Mouse (Mus musculus): Measurements from ENCODE around the gene Gm21119.
"Not testable (repeated sequence)": the region's sequence is repeated elsewhere in the genome, so short reads cannot be mapped to it uniquely, and the experiment has no call there.

Gm21119 gene

DNA sequence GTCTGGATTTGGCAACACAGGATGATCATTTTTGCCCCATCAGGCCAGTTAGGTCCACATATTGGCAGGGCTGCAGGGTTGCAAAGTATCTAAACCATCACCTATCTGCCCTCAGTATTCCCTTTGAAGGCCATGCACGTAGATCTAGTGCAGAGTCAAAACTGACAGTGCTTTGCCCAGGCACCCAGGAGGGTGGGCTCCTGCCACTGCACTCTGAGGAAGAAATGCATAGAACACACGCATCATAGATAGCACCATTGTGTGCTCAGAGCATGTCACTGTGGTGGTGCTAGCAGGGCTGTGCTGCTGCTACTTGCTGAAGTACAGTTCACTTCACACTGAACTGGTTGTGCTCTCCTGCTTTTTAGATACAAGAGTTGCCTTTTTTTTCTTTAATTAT, at the start of gene Gm21119:
Gene Gm21119, plus strand, starts transcription at position 301 of the 400 bp plus-strand sequence.
- not testable (repeated sequence) for DNase-seq (ENCODE audit: low spot score)

DNA sequence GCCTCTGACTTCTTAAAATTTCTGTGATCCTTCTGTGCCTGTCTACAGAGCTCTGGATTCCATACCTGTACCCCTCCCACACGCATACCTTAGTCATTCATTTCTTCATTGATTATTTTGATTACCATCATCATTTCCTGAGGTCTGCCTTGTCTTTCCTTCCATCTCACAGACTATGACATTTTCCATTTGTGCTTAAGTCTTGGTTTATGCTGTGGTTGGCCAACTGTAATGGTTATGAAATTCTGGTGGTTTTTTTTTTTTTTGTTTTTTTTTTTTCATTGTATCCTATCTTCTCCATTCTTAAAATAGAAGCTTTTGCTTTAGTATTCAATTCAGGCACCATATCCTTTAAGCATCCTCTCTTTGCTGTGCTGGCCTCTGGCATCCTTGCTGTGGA, 48.0 kb upstream of the Gm21119 start:
- DNase-seq (ENCODE audit: low spot score), result not testable (repeated sequence)

DNA sequence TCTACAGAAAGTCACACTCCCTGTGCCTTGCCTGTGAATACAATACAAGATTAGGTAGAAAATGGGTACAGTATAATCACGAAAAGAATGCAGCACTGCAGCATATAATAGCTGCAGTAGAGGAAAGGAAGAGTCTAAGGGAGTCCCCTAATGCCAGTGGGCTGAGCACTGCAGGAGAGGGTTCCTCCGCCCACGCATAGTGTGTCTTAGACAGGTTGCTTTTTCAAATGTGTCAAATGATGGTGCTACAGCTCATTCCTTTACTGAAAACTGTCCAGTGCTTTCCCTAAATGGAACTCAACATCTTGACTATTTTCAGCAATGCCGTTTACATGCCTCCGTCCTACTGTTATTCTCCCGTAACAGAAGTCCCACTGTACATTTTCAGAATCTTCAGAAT, 33.6 kb upstream of the Gm21119 start:
- not testable (repeated sequence) for DNase-seq (ENCODE audit: low spot score)

DNA sequence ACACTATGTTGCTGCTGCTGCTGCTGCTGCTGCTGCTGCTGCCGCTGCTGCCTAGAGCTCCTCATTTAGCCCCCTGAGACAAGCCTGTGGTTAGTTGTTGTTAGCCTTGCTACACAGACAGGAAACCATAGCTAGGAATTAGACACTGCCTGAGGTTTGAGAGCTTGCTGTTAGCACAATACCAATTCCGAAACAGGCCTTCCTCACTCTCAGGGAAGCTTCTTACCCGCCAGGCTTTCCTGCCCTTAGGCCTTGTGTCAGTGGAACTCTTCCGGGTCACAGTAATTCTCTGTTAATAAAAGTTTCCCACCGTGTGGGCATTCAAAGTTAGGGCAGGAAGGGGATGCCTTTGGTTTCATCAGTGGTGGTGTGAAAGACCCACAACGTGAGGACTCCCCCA, 31.9 kb upstream of the Gm21119 start:
- not testable (repeated sequence) for DNase-seq (ENCODE audit: low spot score)

DNA sequence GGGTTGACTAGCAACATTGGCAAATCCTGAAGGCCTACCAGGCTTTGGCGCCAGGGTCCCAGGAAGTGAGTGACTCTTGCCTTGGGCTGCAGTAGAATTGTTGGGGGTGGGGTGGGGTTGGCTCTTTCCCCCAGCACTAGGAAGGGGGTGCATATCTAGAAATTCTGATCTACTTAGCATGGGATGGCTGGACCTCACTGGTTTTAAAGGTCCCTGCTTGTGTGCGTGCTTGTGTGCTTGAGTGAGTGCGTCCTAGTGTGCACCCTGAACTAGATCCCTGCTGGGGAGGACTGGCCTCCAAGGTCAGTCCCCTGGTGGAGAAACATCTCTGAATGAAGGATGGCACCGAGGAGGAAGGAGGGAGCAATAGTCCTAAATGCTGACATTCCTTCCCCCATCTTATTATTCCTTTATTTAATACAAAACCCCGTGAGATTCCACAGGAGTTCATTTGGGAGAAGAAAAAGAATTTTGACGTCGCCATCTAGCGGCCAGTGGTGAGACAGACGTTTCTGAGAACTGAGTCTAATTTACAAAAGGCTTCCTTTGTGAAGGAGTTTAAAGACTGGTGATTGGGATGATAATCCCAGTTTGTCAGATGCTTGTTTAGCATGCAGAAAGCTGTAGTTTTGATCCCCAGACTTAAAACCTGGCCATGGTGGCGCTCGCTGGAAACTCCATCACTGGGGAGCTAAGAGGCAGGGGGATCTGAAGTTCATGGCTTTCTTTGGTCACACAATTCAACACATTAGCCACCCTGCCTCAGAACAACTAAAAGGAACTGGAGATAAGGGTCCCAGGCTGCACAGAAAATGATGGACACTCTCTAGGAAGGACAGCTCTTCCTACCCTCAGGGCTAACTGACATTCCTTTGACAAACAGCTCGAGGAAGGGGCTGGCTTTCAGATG, 26.2 kb upstream of the Gm21119 start:
- DNase-seq (ENCODE audit: low spot score), result not testable (repeated sequence)

DNA sequence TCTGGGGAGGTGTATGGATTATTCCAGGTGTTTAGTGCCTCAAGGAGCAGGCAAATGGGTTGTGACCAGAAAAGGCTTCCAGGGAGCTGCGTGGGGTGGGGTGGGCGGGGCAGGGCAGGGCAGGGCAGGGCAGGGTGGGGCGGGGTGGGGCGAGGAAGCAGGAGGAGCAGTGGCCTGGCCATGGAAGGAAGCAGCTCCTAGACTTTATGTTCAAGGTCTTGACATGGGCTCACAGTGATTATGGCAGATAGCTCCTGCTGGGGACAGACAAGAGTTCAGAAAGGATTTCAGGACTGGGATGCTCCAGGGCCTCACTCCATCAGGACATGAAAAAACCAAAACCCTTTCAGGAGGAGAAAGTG, 25.6 kb upstream of the Gm21119 start:
- DNase-seq (ENCODE audit: low spot score), result peak; percentile 4

DNA sequence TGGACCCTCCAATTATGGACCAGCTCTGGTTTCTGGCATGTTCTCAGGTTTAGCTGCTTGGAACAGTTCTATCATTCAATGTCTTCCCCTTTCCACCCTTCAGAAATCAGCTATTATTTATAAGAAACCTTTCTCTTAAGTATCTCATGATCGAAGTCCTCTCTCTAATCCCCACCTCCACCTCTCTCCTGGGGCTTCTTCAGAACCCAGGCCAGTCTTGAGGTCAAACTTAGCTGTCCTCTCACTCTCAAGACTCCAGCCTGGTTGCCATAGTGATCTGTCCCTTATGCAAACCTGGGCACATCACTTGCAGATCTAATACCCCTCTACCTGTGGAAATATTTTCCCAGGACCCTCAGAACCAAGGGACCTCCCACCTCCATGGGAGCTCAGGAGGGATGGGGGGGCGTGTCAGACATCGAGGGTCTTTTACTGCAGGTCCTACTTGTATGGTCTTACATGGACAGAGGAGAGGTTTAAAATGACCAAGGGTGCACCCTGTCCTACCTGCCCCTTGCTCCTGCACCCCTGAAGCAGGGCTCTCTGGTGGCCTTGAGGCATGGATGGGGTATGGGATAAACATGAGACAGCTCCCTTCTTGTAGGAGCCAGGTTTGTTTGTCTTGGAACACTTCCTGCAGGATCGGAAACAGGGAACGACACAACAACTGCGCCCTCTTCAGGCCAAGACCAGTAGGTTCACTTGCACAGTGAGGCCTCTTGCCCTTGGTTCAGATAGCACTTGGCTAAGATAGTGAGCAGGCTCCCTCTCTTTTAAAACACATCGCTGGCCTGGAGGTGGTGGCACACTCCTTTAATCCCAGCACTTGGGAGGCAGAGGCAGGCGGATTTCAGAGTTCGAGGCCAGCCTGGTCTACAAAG, 24.4 kb upstream of the Gm21119 start:
- peak; percentile 24 for DNase-seq (ENCODE audit: low spot score)

DNA sequence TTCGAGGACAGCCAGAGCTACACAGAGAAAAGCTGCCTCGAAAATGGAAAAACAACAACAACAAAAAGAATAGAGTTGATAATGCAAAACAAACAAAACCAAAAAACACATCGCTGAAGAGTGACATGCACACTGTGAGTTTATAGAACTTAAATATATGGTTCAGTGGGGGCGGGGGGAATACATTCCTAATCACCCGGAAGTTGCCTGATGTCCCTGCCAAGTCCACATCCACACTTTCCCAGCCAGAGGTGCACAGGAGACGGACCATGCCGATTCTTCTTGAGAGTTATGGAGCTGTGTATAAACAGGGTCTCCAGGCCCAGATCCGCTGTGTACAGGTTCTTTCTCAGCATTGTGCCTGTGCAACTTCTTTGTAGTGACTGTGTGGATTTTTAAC, 23.7 kb upstream of the Gm21119 start:
- not testable (repeated sequence) for DNase-seq (ENCODE audit: low spot score)

DNA sequence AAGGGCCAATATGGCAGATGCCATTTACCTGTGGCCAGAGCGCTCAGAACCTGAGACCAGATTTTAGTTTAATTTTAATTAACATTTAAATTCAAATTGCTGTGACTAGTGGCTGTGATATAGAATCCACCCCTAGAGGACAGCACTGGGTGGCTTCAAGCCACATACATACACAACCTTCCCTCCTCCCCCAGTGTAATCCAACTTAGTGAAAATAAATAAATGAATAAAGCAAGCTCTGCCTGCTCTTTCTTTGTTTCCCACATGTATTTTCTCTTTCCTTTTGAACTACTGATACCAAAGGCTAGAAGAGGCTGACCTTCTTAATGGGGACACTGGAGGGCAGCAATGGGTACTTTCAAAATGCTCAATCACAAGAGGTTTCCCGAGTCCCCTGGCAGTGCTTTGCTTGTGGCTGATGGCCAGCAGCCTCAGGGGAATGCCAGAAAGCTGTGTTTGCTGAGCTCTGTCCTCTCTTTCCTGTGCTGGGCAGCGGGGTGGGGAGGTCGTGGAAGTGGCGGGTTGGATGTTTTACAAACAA, 21.9 kb upstream of the Gm21119 start:
- DNase-seq (ENCODE audit: low spot score), result not testable (repeated sequence)

DNA sequence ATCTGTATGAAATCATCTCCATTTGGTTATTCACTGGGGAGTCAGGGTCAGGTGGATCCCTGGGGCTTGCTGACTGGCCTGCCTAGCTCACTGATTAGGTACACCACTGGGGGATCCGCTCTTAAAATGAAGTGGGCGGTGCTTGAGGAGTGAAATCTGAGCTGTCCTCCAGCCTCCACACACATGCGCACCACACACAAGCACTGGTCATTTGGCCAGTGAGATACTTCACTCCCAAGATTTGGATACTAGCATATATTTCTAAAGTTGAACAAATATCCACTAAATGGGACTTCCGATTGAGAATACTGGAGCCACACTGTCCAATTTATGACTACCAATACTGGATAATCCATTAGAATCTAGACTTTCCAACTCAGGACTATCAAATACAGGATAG, 20.9 kb upstream of the Gm21119 start:
- peak; percentile 64 for DNase-seq (ENCODE audit: low spot score)

DNA sequence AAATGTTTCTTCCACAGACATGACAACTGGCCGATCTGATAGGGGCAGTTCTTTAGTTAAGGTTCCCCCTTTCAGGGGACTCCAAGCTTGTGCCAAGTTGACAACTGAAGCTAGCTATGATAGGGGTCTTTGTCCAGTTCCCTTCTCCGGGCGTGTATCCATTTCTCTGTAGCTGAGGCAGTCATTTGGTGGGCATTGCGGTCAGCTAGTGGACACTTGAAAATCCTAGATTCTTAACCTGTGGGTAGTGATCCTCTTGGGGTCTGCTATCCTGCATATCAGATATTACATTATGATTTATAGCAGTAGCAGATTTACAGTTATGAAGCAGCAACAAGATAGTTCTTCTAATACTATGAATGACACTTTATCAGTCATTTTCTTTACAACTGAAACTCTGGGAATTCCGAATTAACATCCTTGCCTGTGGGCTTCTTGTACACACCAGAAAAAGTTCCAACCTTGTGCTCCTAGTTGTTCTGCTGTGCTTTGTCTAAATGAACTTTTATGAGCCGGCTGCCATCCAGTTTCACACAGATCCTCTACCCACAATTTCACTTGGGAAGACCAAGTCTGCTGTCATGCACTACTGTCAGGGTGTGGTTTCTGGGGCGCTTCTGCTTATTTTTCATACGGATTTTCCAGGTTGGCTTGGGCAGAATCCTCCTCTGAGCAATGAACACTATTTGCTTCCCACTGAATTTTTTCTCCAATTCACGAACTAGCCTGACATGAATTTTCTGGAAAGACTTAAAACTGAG, 18.5 kb upstream of the Gm21119 start:
- DNase-seq (ENCODE audit: low spot score), result peak; percentile 19

DNA sequence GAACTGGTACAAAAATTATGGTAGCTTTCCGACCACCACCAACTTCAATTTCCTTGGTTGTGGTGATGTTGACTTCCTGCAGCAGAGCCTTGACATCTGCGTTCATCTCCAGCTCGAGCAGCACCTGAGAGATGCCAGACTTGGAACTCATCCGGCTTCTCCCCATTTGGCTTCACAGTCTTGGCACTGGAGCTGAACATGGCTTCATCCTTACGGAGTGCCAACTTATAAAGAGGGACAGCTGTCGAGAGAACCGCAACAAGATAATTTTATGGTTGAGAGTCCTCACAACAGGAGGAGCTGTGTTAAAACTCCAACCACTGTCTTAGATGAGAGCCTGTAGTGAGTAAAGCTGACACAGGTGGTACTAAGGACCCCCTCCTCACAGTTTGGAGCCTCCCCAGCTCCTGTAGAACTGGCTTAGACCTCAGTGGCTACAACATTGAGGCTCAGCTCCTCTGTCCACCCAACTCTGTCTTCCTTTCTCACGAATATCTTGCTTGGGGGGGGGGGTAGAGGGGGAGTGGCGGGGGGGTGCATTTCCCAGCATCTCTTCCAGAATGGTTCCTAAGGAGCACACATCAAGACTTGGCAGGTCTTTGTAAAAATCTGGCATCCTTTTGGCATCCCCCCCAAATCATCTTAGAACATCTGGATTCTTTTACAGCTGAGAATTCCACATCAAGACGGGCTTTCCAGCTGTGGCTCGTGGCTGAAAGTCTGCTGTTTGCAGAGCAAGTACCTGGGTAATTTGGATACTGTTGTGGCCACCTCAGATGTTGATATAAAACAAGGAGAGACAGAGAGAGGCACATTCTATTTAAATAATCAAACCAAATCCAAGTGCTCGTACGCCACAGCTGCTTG, 17.6 kb upstream of the Gm21119 start:
- peak; percentile 73 for DNase-seq (ENCODE audit: low spot score)

DNA sequence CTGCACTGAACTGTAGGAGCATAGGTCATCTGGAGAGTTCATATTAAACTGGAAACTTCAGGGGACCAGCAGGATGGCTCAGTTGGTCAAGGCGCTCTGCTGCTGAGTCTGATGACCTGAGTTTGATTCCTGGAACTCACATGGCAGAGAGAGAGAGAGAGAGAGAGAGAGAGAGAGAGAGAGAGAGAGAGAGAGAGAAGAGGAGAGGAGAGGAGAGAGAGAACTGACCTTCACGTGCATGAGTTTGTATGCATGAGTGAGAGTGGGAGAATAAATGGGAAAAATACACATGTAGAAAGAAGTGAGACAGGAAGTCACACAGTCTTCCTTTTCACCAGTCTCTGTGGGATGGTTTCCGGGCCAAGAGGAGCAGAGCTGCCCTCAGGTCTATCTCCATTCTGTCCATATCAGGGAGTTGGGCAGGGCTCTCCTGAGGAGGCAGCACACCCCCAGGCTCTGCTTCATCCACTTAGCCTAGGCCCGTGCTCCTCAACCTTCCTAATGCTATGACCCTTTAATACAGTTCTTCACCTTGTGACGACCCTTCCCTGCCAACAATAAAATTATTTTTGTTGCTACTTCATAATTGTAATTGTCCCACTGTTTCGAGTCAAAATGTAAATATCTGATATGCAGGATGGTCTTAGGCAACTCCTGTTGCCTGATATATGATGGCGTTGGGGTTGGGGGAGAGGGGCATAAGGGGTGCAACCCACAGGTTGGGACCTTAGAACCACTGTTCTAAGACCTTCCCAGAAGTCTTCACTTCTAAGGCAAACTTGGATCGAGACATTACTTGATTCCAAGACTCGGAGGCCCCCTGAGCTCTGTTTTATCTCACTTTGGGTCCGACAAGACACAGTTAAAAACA, 16.2 kb upstream of the Gm21119 start:
- not testable (repeated sequence) for DNase-seq (ENCODE audit: low spot score)

DNA sequence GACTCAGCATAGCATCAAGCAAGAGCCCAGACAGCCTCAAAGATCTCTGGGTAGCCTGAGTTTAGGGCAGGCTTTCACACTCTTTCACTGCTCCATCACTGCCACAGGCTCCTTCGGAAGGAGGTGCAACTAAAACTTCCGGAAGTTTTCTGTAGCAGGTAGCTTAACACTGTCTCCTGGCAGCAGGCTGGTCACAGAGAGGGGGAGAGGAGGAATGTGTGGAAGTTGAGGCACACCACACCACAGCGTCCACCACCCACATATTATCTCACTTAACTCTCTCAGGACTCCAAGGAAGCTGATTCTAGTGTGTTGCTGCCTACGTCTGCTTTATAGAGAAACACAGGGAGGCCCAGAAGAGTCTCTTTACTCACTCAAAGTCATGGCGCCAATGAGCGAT, 15.4 kb upstream of the Gm21119 start:
- not testable (repeated sequence) for DNase-seq (ENCODE audit: low spot score)

DNA sequence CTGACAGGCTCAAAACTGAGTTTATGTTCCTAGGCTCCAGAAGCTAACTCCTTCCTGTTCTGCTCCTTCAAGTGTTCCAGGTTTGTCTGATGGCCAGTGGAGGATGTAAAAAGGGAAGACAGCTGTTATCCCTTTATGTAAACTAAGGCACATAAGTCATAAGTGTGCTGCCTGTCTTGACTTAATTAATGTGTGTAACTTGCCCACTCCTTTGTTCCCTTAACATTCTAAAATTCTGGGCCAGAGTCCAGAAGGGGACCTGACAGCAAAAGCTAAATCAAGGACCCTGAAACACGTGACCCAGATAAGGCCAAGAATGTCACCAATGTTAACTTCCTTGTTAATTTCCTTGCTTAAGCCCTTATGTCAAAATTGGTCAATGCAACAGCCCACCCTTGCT, 3.9 kb upstream of the Gm21119 start:
- not testable (repeated sequence) for DNase-seq (ENCODE audit: low spot score)

DNA sequence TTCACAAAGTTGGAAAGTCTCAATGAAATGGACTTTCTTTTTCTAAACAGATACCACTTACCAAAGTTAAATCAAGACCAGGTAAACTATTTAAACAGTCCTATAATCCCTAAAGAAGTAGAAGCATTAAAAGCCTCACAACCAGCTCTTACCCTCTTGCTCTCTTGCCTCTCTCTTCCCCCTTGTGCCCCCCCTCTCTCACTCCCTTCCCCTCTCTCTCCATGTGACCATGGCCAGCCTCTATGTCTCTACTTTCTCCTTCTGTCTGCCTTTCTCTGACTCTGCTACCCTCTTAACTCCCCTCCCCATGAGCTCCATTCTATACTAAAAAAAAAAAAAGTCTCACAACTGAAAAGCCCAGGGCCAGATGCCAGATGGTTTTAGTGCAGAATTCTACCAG, 2.0 kb upstream of the Gm21119 start:
- DNase-seq (ENCODE audit: low spot score), result not testable (repeated sequence)

DNA sequence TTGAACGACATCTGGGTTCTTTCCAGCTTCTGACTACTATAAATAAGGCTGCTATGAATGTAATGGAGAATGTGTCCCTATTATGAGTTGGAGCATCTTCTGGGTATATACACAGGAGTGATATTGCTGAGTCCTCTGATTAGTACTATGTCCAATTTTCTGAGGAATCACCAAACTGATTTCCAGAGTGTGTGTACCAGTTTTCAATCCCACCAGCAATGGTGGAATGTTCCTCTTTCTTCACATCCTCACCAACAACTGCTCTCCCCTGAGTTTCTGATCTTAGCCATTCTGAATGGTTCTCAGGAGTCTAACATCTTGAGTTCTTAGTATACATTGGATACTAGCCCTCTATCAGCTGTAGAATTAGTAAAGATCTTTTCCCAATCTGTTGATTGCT, 16.0 kb downstream of the Gm21119 start:
- DNase-seq (ENCODE audit: low spot score), result not testable (repeated sequence)

DNA sequence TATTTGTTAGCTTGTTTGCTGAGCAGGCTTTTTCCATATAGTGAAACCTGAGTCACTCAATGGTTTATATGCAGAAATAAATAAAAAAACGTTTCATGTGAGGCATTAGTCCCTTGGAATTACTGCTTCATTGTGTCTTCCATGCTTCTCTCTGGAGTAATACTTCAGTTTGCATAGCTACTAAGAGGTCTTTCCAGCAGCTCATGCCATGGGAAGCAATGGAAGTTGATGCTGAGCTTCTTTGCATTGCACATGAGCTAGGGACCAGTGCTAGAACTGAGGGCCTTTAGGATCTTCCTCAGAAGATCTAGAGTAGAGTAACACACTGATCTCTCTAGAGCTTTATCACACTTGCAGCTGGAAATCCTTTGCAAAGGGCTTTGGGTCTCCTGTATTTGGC, 23.2 kb downstream of the Gm21119 start:
- DNase-seq (ENCODE audit: low spot score), result not testable (repeated sequence)

DNA sequence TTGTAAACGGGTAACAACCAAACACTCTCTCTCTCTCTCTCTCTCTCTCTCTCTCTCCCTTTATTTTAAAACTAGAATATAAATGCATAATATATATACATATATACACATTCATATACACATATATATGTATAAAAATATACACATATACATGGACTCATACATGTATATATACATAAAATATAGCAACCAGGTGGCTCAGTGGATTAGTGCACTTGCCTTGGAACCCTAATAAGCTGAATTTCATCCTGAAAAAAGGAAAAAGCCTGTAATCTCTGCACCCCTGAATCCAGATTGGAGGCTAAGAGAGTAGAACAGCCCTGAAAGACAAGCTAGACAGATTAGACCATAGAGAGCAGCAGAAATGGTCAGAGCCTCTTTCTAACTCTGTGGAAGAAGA, 28.8 kb downstream of the Gm21119 start:
- peak; percentile 12 for DNase-seq (ENCODE audit: low spot score)

DNA sequence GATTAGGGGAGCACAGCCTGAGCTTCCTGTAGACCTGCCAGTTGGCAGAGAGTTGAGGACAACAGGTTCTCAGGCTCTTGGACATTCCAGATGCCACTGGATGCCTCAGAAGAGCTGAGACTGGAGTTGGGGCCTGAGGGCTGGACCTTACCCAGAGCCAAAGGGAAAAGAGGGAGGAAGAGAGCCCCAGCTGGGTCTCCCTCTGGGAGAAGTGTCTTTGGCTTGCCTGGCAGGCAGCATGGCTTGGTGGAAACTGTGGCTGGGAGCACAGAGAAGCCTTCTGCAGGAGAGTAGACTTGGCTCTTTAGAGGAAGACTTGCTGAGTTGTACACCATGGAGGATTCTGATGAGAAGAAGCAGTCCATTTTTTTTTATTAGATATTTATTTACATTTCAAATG, 38.3 kb downstream of the Gm21119 start:
- DNase-seq (ENCODE audit: low spot score), result peak; percentile 21

Data from testis, postnatal 14 days (tissue).